Mouse (Mus musculus) urinary bladder, postnatal 25 days (tissue): ENCODE measurements around the gene Ilf3.

ENCODE experiments used
- DNase-seq: peaks from one replicate; pipeline ENCODE4 v3.0.0; 2022; ENCODE audit warnings: low spot score

Gene Ilf3

GRCm38 (mm10) chr9:21403745-21404144 is 36.1 kb downstream of the Ilf3 start:
- DNase-seq = no peak

- DNase-seq = no peak
Measured at GRCm38 (mm10) chr9:21405525-21405924, 37.9 kb downstream of the Ilf3 start.

- no peak for DNase-seq
Measured at GRCm38 (mm10) chr9:21407951-21408350, 40.3 kb downstream of the Ilf3 start.

DNA sequence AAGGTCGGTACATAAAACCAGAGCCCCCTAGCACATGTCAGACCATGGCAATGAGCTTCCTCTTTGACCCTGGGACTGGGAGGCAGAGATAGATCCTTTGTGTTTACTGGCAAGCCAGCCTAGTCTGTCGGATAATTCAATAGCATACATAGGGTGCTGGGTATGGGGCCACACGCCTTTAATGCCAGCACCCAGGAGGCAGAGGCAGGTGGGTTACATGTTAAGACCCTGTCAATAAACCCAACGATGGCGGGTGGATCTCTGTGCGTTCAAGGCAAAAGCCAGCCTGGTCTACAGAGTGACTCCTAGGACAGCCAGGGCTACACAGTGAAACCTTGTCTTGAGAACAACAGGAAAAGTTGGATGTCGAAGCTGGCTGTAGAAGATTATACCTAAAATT is 41.0 kb downstream of the Ilf3 start:
- no peak for DNase-seq

GRCm38 (mm10) chr9:21409592-21410317 is 42.1 kb downstream of the Ilf3 start:
- DNase-seq = peak; percentile 84

DNA sequence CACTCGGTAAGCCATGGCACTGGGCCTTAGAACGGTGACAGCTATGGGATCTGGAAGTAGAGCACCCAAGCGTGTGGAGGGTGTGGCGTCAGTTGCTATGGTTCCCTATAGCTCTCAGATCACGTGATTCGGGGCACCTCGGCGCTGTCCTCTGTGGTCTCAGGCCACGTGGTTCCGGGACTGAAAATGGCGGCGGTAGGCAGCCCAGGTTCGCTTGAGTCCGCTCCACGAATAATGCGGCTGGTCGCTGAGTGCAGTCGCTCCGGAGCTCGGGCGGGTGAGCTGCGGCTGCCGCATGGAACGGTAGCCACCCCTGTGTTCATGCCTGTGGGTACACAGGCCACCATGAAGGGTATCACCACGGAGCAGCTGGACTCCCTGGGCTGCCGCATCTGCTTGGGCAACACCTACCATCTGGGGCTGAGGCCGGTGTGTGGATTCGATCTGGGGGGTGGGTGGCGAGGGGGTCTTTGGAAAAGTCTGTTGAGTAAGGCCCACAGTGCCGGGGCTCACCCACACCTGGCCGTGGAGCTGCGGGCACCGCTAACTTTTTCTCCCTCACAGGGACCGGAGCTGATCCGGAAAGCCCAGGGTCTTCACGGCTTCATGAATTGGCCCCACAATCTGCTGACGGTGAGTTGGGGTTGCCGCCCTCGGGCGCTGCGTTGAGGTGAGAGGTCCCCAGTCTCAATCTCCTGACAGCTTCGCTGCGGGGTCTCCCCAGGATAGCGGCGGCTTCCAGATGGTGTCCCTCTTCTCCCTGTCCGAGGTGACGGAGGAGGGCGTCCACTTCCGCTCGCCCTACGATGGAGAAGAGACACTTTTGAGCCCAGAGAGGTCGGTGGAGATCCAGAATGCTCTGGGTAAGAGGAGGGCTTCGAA is 44.2 kb downstream of the Ilf3 start, which contains the start of gene Qtrt1:
TSS of gene Qtrt1 (plus strand) at position 169 of the 882 bp plus-strand sequence.
- DNase-seq = peak; percentile 65

- no peak for DNase-seq
Measured at GRCm38 (mm10) chr9:21417866-21418265, 50.2 kb downstream of the Ilf3 start.

- no peak for DNase-seq
Measured at GRCm38 (mm10) chr9:21419646-21420045, 52.0 kb downstream of the Ilf3 start.

- DNase-seq = peak; percentile 94
Measured at GRCm38 (mm10) chr9:21424631-21425555, 57.2 kb downstream of the Ilf3 start, which contains the start of gene Dnm2. Dnm2 (plus strand) TSS chr9:21424908.

- no peak for DNase-seq
Measured at GRCm38 (mm10) chr9:21425556-21425945, 57.9 kb downstream of the Ilf3 start.

DNA sequence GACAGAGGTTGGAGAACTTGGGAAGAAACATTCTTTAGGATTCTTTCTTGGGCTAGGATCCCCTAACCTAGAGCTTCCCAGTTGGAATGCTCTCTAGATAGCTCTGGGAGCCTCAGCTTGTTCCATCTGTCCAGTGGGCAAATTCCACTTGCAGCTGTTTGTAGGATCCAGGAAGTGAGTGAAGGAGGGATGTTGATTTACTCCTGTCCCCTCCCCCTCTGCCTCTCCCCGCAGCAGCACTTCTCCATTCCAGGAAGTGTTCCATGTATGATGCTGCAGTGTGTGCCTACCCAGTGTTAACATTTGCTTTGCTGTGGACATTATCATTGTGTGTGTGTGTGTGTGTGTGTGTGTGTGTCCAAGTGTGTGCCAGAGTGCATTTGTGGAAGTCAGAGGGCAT is 58.3 kb downstream of the Ilf3 start:
- no peak for DNase-seq

DNA sequence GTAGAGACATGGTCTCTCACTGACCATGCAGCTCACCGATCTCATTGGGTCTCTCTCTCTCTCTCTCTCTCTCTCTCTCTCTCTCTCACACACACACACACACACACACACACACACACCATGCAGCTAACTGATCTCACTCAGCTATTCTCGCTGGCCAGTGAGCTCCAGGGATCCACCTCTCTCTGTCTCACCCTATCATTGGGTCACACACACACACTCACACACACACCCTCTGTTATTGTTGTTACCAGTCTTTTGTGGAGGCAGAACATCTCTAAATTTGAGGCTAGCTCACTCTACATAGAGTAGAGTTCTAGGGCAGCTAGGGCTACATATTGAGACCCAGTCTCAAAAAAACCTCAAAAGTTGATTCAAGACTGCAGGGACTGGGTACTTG is 58.9 kb downstream of the Ilf3 start:
- no peak for DNase-seq

DNA sequence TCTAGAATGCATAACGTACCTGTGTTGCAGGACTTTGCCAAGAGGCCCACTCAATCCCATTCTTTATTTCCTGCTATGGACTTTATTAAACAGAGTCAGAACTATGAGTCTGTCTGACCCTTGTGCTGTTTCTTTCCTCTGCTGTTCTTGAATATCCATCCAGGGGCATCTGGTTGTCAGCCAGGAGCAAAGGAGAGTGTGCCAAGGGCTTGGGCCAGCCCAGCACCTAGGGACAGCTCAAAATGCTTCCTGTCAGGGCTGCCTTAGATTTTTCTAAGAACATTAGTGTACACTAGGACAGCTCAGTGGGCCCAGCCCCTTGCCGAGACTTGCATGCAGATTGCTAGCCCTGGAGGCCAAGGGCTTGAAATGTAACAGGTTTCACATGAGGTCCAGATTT is 60.1 kb downstream of the Ilf3 start:
- no peak for DNase-seq

- DNase-seq = no peak
Measured at GRCm38 (mm10) chr9:21428178-21428577, 60.5 kb downstream of the Ilf3 start.

DNA sequence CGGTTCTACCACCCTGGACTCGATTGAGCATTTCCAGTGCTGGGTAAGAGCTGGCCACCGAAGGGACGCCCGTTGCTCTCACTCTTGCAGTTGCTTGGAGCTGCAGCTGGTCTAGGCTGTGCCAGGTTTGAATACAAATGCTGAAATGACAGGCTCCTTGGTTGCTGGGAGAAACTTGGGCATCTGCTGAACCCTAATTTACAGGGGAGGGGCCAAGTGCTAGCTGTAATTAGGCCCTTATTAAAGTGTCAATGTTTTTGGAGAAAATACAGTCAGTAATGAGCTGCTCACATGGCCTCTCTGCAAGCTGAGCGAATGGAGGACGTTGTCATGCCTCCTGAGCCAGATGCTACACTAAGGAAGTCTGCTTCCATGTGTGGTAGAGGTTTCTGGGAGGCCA is 63.1 kb downstream of the Ilf3 start:
- DNase-seq = no peak

GRCm38 (mm10) chr9:21432066-21432465 is 64.4 kb downstream of the Ilf3 start:
- no peak for DNase-seq

DNA sequence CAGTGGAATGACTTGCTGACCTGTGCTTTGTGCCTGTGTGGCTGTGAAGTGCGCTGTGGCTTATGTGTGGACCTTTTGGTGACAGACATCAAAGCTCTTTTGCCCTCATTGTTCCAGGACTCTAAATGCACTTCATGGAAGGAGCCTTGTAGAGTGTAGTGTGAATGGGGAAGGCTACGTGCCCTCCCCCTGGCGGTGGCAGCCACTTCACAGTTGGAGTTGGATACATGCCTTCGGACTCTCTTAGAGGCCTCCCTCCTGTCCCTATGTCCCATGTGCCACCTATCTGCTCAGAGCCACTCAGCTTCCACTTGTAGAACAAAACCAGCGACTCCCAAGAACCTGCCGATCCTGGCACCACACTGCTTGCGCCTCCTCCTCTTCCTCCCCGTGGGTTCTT is 66.1 kb downstream of the Ilf3 start:
- DNase-seq = no peak

- DNase-seq = no peak
Measured at GRCm38 (mm10) chr9:21434410-21434809, 66.7 kb downstream of the Ilf3 start.

DNA sequence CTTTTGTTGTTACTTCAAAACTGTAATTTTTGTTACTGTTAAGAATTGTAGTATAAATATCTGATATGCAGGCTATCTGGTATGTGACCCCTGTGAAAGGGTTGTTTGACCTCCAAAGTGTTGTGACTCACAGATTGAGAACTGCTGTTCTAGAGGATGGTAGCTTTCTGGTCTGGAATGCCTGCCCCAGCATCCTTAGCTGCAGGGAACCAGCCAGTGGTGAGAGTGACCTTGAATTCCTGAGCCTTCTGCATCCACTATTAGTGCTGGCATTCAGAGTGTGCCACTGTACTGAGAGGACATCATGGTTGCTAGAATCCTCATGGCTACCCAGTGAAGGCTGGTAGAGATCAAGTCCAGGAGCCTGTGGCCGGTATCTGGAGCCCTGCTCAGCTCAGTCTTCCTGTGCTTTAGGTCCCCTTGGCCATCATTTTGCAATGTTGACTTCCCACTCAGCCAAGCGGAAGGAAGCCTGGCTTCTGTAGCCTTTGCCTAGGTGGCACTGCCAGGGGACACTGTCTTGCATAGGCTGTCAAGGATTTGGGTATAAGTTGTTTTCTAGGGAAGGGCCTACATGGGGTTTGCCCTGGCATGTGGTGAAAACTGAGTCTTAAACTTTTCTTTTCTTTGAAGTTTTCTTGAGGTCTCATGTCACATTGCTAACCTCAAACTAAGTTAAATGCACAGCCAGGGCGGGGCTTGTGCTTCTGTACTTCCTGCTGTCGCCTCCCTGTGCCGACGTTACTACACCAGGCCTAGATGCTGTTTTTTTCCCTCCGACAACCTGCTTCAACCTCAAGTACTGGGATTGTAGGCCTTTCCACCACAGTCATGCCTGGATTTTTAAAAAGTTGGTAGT is 68.3 kb downstream of the Ilf3 start:
- DNase-seq = no peak

- DNase-seq = no peak
Measured at GRCm38 (mm10) chr9:21437577-21437976, 69.9 kb downstream of the Ilf3 start.

DNA sequence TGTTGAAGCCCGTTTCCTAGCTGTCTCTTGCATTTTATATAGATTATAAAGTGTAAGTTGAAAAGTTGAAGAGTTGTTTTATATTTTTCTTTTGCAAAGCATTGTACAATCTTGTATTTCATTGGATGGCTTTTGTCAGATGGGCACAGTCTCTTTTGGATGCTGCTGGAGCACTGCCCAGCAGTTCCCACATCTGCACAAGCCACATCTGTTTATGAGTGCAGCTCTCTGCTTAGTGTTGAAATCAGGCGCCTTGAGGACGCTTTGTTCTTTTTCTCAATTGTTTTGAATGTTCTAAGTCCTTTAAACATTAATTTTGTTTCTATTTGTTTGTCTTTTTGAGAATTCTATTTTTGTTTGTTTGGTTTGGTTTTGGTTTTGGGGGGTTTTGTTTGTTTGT is 70.5 kb downstream of the Ilf3 start:
- no peak for DNase-seq
